Mouse (Mus musculus) lung, embryonic 14.5 days (tissue): ENCODE results near the gene Olfr747. TPM values are rescaled to one million over a fixed set of nuclear protein-coding genes. Genes with fewer than 3 reads are reported as not detected.
"Not testable (repeated sequence)": the region's sequence is repeated elsewhere in the genome, so short reads cannot be mapped to it uniquely, and the experiment has no call there.

ENCODE experiments used
- ATAC-seq: fragments of 200-750 bp; cut with Nextera tagmentation; 2 replicates; pipeline ENCODE4 v1.8.0; 2017; ENCODE audit warnings: mild to moderate bottlenecking, moderate TSS enrichment, moderate library complexity; ENCODE audit not compliant: insufficient read depth
- DNase-seq: peaks from one replicate; pipeline ENCODE4 v3.0.0-alpha.2; 2015
- H3K27ac ChIP-seq: fragments of 300-500 bp; sonication (generic); 2 replicates; pipeline ENCODE4 v1.5.1; 2014; ENCODE audit warnings: low read depth, mild to moderate bottlenecking, moderate library complexity
- H3K27me3 ChIP-seq: fragments of 300-500 bp; sonication (generic); 2 replicates; pipeline ENCODE4 v1.6.1; 2014; ENCODE audit warnings: low read length, control low read depth; ENCODE audit not compliant: insufficient read depth
- H3K36me3 ChIP-seq: fragments of 300-500 bp; sonication (generic); 2 replicates; pipeline ENCODE4 v1.6.1; 2014; ENCODE audit warnings: control low read depth; ENCODE audit not compliant: insufficient read depth
- H3K4me1 ChIP-seq: fragments of 300-500 bp; sonication (generic); 2 replicates; pipeline ENCODE4 v1.6.1; 2014; ENCODE audit warnings: antibody characterized with exemption, control low read depth; ENCODE audit not compliant: insufficient read depth
- H3K4me2 ChIP-seq: fragments of 300-500 bp; sonication (generic); 2 replicates; pipeline ENCODE4 v1.6.1; 2014; ENCODE audit warnings: mild to moderate bottlenecking
- H3K4me3 ChIP-seq: fragments of 300-500 bp; sonication (generic); 2 replicates; pipeline ENCODE4 v1.5.1; 2014; ENCODE audit warnings: low read depth, low read length
- H3K9ac ChIP-seq: fragments of 300-500 bp; sonication (generic); 2 replicates; pipeline ENCODE4 v1.6.1; 2014
- H3K9me3 ChIP-seq: fragments of 300-500 bp; sonication (generic); 2 replicates; pipeline ENCODE4 v1.6.1; 2016; ENCODE audit warnings: low read depth, low read length, control low read depth
- CTCF ChIP-seq: IDR thresholded peaks from 2 replicates; pipeline ENCODE4 v1.5.1; 2016; ENCODE audit warnings: antibody characterized with exemption, low read depth
- WGBS: fragments of 180-500 bp; shearing (Covaris S2); extraction: QIAGEN DNeasy Blood & Tissue Kit; methylation state at CpG from one replicate; pipeline ENCODE4 v1.1.7; 2014; 5-methylcytosine and 5-hydroxymethylcytosine counted together
- polyA plus RNA-seq: library from polyadenylated mRNA; unstranded; fragments of >200 nt; fragmentation: Nextera tagmentation; extraction: Ambion mirVana; gene quantifications from 2 replicates; pipeline ENCODE4 v1.2.1, GENCODE M21; 2014

Gene Olfr747
- not detected in 2 replicates for polyA plus RNA-seq

GRCm38 (mm10) chr14:50693106-50693505 is at the start of gene Olfr747:
Gene Olfr747, minus strand, starts transcription at chr14:50693206.
- H3K9ac ChIP-seq: no peak within 1 kb of the TSS
- no peaks in the 10 kb centered on the region for H3K27me3 ChIP-seq
- ATAC-seq (no peak), DNase-seq (no peak)
- no peak within 1 kb of the TSS for H3K4me3 ChIP-seq
- no peak for TF ChIP-seq CTCF
- no peaks in the 10 kb centered on the region for H3K9me3 ChIP-seq
- WGBS: 81% methylated on average over 3 of the region's 3 CpGs
- no peak within 1 kb of the TSS for H3K4me2 ChIP-seq
- no peak within 1 kb of the TSS for H3K27ac ChIP-seq
- no peaks in the 10 kb centered on the region for H3K36me3 ChIP-seq
- no peaks in the 10 kb centered on the region for H3K4me1 ChIP-seq

- Histone ChIP-seq H3K27ac (no peak overlapping the region), H3K9me3 (no peaks in the 10 kb centered on the region), H3K4me1 (no peaks in the 10 kb centered on the region), H3K9ac (no peak overlapping the region), H3K27me3 (no peaks in the 10 kb centered on the region), H3K4me2 (no peak overlapping the region), H3K4me3 (no peak overlapping the region), H3K36me3 (no peaks in the 10 kb centered on the region)
- 56% methylated on average over 2 of the region's 2 CpGs for WGBS
- no peak for ATAC-seq
- no peak for TF ChIP-seq CTCF
- DNase-seq: no peak
Measured at GRCm38 (mm10) chr14:50741584-50741983, 48.6 kb upstream of the Olfr747 start.

DNA sequence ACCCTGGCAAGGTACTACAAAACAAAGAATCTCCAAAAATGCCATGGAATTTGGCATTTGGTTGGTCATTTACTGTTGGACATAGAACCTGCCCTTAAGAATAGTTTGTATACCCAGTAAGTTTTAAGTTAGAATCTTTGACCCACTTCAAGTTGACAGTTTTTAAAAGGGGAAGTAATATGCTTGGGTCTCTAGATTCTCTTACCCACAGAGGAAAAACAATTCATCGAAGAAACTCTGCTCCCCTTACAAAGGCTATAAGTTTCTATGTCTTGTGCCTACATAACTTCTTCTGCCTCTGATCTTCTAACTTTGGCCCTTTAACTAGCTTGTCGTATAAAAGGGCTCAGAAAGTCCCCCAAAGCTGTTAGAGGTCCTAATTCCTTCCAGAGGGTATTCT is 47.3 kb upstream of the Olfr747 start:
- Histone ChIP-seq H3K27me3 (no peaks in the 10 kb centered on the region), H3K36me3 (no peaks in the 10 kb centered on the region), H3K27ac (no peak overlapping the region), H3K9ac (no peak overlapping the region), H3K4me1 (no peaks in the 10 kb centered on the region), H3K4me3 (no peak overlapping the region), H3K9me3 (no peaks in the 10 kb centered on the region), H3K4me2 (no peak overlapping the region)
- ATAC-seq: no peak
- 64% methylated on average over 2 of the region's 2 CpGs for WGBS
- no peak for DNase-seq
- no peak for TF ChIP-seq CTCF

- H3K9me3 ChIP-seq, DNase-seq, H3K4me3 ChIP-seq, H3K27ac ChIP-seq, ATAC-seq, H3K9ac ChIP-seq, H3K4me1 ChIP-seq, H3K27me3 ChIP-seq, H3K36me3 ChIP-seq, H3K4me2 ChIP-seq: not testable (repeated sequence)
- 62% methylated on average over 3 of the region's 4 CpGs for WGBS
Measured at GRCm38 (mm10) chr14:50722371-50722770, 29.4 kb upstream of the Olfr747 start.

GRCm38 (mm10) chr14:50719875-50720274 is 26.9 kb upstream of the Olfr747 start:
- H3K4me2 ChIP-seq, H3K9me3 ChIP-seq, H3K9ac ChIP-seq, H3K4me1 ChIP-seq, ATAC-seq, H3K27me3 ChIP-seq, H3K4me3 ChIP-seq, H3K36me3 ChIP-seq, H3K27ac ChIP-seq: not testable (repeated sequence)
- whole genome bisulfite sequencing: 83% methylated on average over 15 of the region's 15 CpGs
- DNase-seq: peak; percentile 26

GRCm38 (mm10) chr14:50707073-50707472 is 14.1 kb upstream of the Olfr747 start, which contains the start of gene Olfr748:
Gene Olfr748, plus strand, starts transcription at chr14:50707373.
- Histone ChIP-seq H3K27me3 (no peaks in the 10 kb centered on the region), H3K27ac (no peak within 1 kb of the TSS), H3K4me3 (no peak within 1 kb of the TSS), H3K9me3 (no peaks in the 10 kb centered on the region), H3K4me1 (no peaks in the 10 kb centered on the region), H3K9ac (no peak within 1 kb of the TSS), H3K36me3 (no peaks in the 10 kb centered on the region), H3K4me2 (no peak within 1 kb of the TSS)
- DNase-seq: no peak
- no peak for TF ChIP-seq CTCF
- 63% methylated on average over 1 of the region's 1 CpGs for WGBS
- ATAC-seq: no peak

GRCm38 (mm10) chr14:50646783-50647182 is 46.2 kb downstream of the Olfr747 start, which contains the start of gene Olfr746:
Gene Olfr746, plus strand, starts transcription at chr14:50647083.
- Histone ChIP-seq H3K27me3 (no peaks in the 10 kb centered on the region), H3K36me3 (no peaks in the 10 kb centered on the region), H3K9me3 (no peaks in the 10 kb centered on the region), H3K9ac (no peak within 1 kb of the TSS), H3K4me1 (no peaks in the 10 kb centered on the region), H3K4me2 (no peak within 1 kb of the TSS), H3K4me3 (no peak within 1 kb of the TSS), H3K27ac (no peak within 1 kb of the TSS)
- ATAC-seq (no peak), DNase-seq (no peak)
- TF ChIP-seq CTCF: no peak

- H3K9ac ChIP-seq: no peak within 1 kb of the TSS
- no peak within 1 kb of the TSS for H3K27ac ChIP-seq
- ATAC-seq (no peak), DNase-seq (no peak)
- no peaks in the 10 kb centered on the region for H3K9me3 ChIP-seq
- no peak for TF ChIP-seq CTCF
- 75% methylated on average over 2 of the region's 2 CpGs for WGBS
- no peaks in the 10 kb centered on the region for H3K36me3 ChIP-seq
- no peak within 1 kb of the TSS for H3K4me2 ChIP-seq
- H3K4me1 ChIP-seq: no peaks in the 10 kb centered on the region
- H3K27me3 ChIP-seq: no peaks in the 10 kb centered on the region
- H3K4me3 ChIP-seq: no peak within 1 kb of the TSS
Measured at GRCm38 (mm10) chr14:50639088-50639487, 53.9 kb downstream of the Olfr747 start, which contains the start of gene Olfr745. Gene Olfr745, plus strand, starts transcription at chr14:50639388.

Other genes starting within 250 kb of the Olfr747 start
- gene Olfr740, start 247.7 kb downstream of the Olfr747 start, polyA plus RNA-seq: not detected in 2 replicates
- gene Olfr741, start 220.5 kb downstream of the Olfr747 start, polyA plus RNA-seq: not detected in 2 replicates
- gene Olfr742, start 189.6 kb downstream of the Olfr747 start, polyA plus RNA-seq: not detected in 2 replicates
- gene Olfr743, start 171.4 kb downstream of the Olfr747 start, polyA plus RNA-seq: not detected in 2 replicates
- not detected in 2 replicates for gene Olfr744, start 78.3 kb downstream of the Olfr747 start, polyA plus RNA-seq
- gene Olfr745, start 53.8 kb downstream of the Olfr747 start, polyA plus RNA-seq: not detected in 2 replicates
- gene Olfr746, start 46.1 kb downstream of the Olfr747 start, polyA plus RNA-seq: not detected in 2 replicates
- gene Olfr748, start 14.2 kb upstream of the Olfr747 start, polyA plus RNA-seq: not detected in 2 replicates
- gene Olfr749, start 51.9 kb upstream of the Olfr747 start, polyA plus RNA-seq: not detected in 2 replicates
- 68.3 and 68.6 TPM in 2 replicates for gene Ttc5, start 92.3 kb upstream of the Olfr747 start, polyA plus RNA-seq
- gene Ccnb1ip1, start 114.5 kb upstream of the Olfr747 start, polyA plus RNA-seq: not detected in 2 replicates
- gene Parp2, start 114.6 kb upstream of the Olfr747 start, polyA plus RNA-seq: 71.0 and 74.7 TPM in 2 replicates
- gene Tep1, start 177.4 kb upstream of the Olfr747 start, polyA plus RNA-seq: 6.1 and 7.2 TPM in 2 replicates
- gene Klhl33, start 204.3 kb upstream of the Olfr747 start, polyA plus RNA-seq: 0.26 and 0.29 TPM in 2 replicates
- gene Osgep, start 231.7 kb upstream of the Olfr747 start, polyA plus RNA-seq: 164 and 183 TPM in 2 replicates
- gene Apex1, start 231.8 kb upstream of the Olfr747 start, polyA plus RNA-seq: 272 and 273 TPM in 2 replicates
- gene Pip4p1, start 237.7 kb upstream of the Olfr747 start, polyA plus RNA-seq: 45.6 and 47.1 TPM in 2 replicates
- 64.4 and 67.0 TPM in 2 replicates for gene Pnp, start 237.9 kb upstream of the Olfr747 start, polyA plus RNA-seq